Mouse (Mus musculus) MEL (cell line): ENCODE results near the gene Rab11fip3. TPM values are rescaled to one million over a fixed set of nuclear protein-coding genes. Genes with fewer than 3 reads are reported as not detected.

ENCODE experiments used
- DNase-seq: peaks from one replicate; pipeline ENCODE4 v3.0.0; 2011; ENCODE audit warnings: low read depth, low spot score
- H3K27ac ChIP-seq: 2 replicates; pipeline ENCODE4 v1.5.1; 2012; ENCODE audit warnings: low read depth, mild to moderate bottlenecking, control low read depth, low read length, moderate library complexity; ENCODE audit not compliant: control insufficient read depth
- H3K27me3 ChIP-seq, 2 experiments: fragments of 150-350 bp in 1 of 2; sonication (generic) in 1 of 2; 2 replicates each; pipeline ENCODE4 v1.6.1; 2012; ENCODE audit warnings: low read length in 2 of 2, mild to moderate bottlenecking in 2 of 2, improper control_type of control experiment in 1 of 2, moderate library complexity in 1 of 2; ENCODE audit not compliant: insufficient read depth in 2 of 2, control insufficient read depth in 1 of 2
- H3K36me3 ChIP-seq, 2 experiments: 2 replicates each; pipeline ENCODE4 v1.6.1; 2012 to 2014; ENCODE audit warnings: low read length in 2 of 2, improper control_type of control experiment in 1 of 2, inconsistent platforms in 1 of 2, mild to moderate bottlenecking in 1 of 2; ENCODE audit not compliant: insufficient read depth in 2 of 2, control insufficient read depth in 1 of 2
- H3K4me1 ChIP-seq, 2 experiments: fragments of 150-350 bp in 1 of 2; sonication (generic) in 1 of 2; 2 replicates each; pipeline ENCODE4 v1.6.1; 2012; ENCODE audit warnings: low read length in 2 of 2, improper control_type of control experiment in 1 of 2, mild to moderate bottlenecking in 1 of 2; ENCODE audit not compliant: insufficient read depth in 2 of 2, control insufficient read depth in 1 of 2
- H3K4me3 ChIP-seq, 2 experiments: fragments of 150-350 bp in 1 of 2; sonication (generic) in 1 of 2; 2 replicates each; pipeline ENCODE4 v1.5.1; 2012; ENCODE audit warnings: low read depth in 2 of 2, low read length in 2 of 2, mild to moderate bottlenecking in 2 of 2, moderate library complexity in 2 of 2, control low read depth in 1 of 2, improper control_type of control experiment in 1 of 2; ENCODE audit not compliant: control insufficient read depth in 1 of 2, insufficient read depth in 1 of 2
- H3K79me2 ChIP-seq: 2 replicates; pipeline ENCODE4 v1.6.1; 2012; ENCODE audit warnings: mild to moderate bottlenecking, low read length, moderate library complexity; ENCODE audit not compliant: control insufficient read depth, poor library complexity, insufficient read depth
- H3K9ac ChIP-seq: 2 replicates; pipeline ENCODE4 v1.6.1; 2012; ENCODE audit warnings: low read depth, mild to moderate bottlenecking, control low read depth, low read length, moderate library complexity; ENCODE audit not compliant: control insufficient read depth, poor library complexity, severe bottlenecking
- H3K9me3 ChIP-seq: fragments of 150-350 bp; sonication (generic); replicated peaks from 2 replicates; pipeline ENCODE4 v1.6.1; 2012; ENCODE audit warnings: mild to moderate bottlenecking, low read length, improper control_type of control experiment, moderate library complexity; ENCODE audit not compliant: insufficient read depth
- ELF1 ChIP-seq: IDR thresholded peaks from 2 replicates; pipeline ENCODE4 v1.6.1; 2014; ENCODE audit warnings: low read depth, mild to moderate bottlenecking, inconsistent platforms, low read length, improper control_type of control experiment, moderate library complexity
- EP300 ChIP-seq, 2 experiments: IDR thresholded peaks; 2 replicates each; pipeline ENCODE4 v1.6.1; 2011; ENCODE audit warnings: improper control_type of control experiment in 2 of 2, low read length in 2 of 2, low read depth in 1 of 2, mild to moderate bottlenecking in 1 of 2
- ETS1 ChIP-seq: IDR thresholded peaks from 2 replicates; pipeline ENCODE4 v1.6.1; 2012; ENCODE audit warnings: low read depth, mild to moderate bottlenecking, inconsistent platforms, low read length, improper control_type of control experiment, moderate library complexity
- GATA1 ChIP-seq: IDR thresholded peaks from 2 replicates; pipeline ENCODE4 v1.6.1; 2011; ENCODE audit warnings: low read depth, low read length, improper control_type of control experiment
- HCFC1 ChIP-seq: IDR thresholded peaks from 2 replicates; pipeline ENCODE4 v1.6.1; 2012; ENCODE audit warnings: low read depth, mild to moderate bottlenecking, inconsistent platforms, low read length, improper control_type of control experiment, moderate library complexity
- JUND ChIP-seq: IDR thresholded peaks from 2 replicates; pipeline ENCODE4 v1.6.1; 2011; ENCODE audit warnings: low read depth, mild to moderate bottlenecking, improper control_type of control experiment, low read length
- MAX ChIP-seq: IDR thresholded peaks from 2 replicates; pipeline ENCODE4 v1.6.1; 2011; ENCODE audit warnings: low read length, improper control_type of control experiment
- MAZ ChIP-seq: IDR thresholded peaks from 2 replicates; pipeline ENCODE4 v1.6.1; 2012; ENCODE audit warnings: low read depth, mild to moderate bottlenecking, inconsistent platforms, low read length, improper control_type of control experiment
- MEF2A ChIP-seq: IDR thresholded peaks from 2 replicates; pipeline ENCODE4 v1.6.1; 2014; ENCODE audit warnings: low read depth, mild to moderate bottlenecking, inconsistent platforms, low read length, improper control_type of control experiment; ENCODE audit not compliant: poor library complexity, insufficient replicate concordance, severe bottlenecking; ENCODE audit errors: extremely low read depth
- MXI1 ChIP-seq: IDR thresholded peaks from 2 replicates; pipeline ENCODE4 v1.6.1; 2011; ENCODE audit warnings: mild to moderate bottlenecking, low read depth, low read length, improper control_type of control experiment
- MYB ChIP-seq: IDR thresholded peaks from 2 replicates; pipeline ENCODE4 v1.6.1; 2011; ENCODE audit warnings: mild to moderate bottlenecking, low read depth, low read length, improper control_type of control experiment
- POLR2AphosphoS2 ChIP-seq: IDR thresholded peaks from 2 replicates; pipeline ENCODE4 v1.6.1; 2011; ENCODE audit warnings: low read length, improper control_type of control experiment
- POLR2AphosphoS5 ChIP-seq: IDR thresholded peaks from 2 replicates; pipeline ENCODE4 v1.6.1; 2012; ENCODE audit warnings: low read depth, borderline replicate concordance, mild to moderate bottlenecking, inconsistent platforms, low read length, moderate library complexity, mixed read lengths
- RAD21 ChIP-seq: IDR thresholded peaks from 2 replicates; pipeline ENCODE4 v1.6.1; 2011; ENCODE audit warnings: mild to moderate bottlenecking, low read depth, low read length, improper control_type of control experiment
- RCOR1 ChIP-seq: IDR thresholded peaks from 2 replicates; pipeline ENCODE4 v1.6.1; 2012; ENCODE audit warnings: low read depth, mild to moderate bottlenecking, inconsistent platforms, low read length, improper control_type of control experiment
- TAL1 ChIP-seq: IDR thresholded peaks from 2 replicates; pipeline ENCODE4 v1.6.1; 2012; ENCODE audit warnings: mild to moderate bottlenecking, inconsistent platforms, low read length, moderate library complexity, mixed read lengths
- TBP ChIP-seq: IDR thresholded peaks from 2 replicates; pipeline ENCODE4 v1.8.0; 2011; ENCODE audit warnings: low read depth, low read length, improper control_type of control experiment
- TCF12 ChIP-seq: IDR thresholded peaks from 2 replicates; pipeline ENCODE4 v1.6.1; 2014; ENCODE audit warnings: low read depth, mild to moderate bottlenecking, inconsistent platforms, low read length, improper control_type of control experiment, moderate library complexity
- UBTF ChIP-seq: IDR thresholded peaks from 2 replicates; pipeline ENCODE4 v1.6.1; 2012; ENCODE audit warnings: low read depth, mild to moderate bottlenecking, inconsistent platforms, low read length, improper control_type of control experiment, moderate library complexity, borderline replicate concordance; ENCODE audit not compliant: insufficient read depth
- USF2 ChIP-seq, 2 experiments: IDR thresholded peaks; 2 replicates each; pipeline ENCODE4 v1.6.1; 2011 to 2012; ENCODE audit warnings: improper control_type of control experiment in 2 of 2, low read length in 2 of 2, borderline replicate concordance in 1 of 2, inconsistent platforms in 1 of 2, low read depth in 1 of 2, mild to moderate bottlenecking in 1 of 2; ENCODE audit not compliant: insufficient read depth in 1 of 2
- ZC3H11A ChIP-seq: IDR thresholded peaks from 2 replicates; pipeline ENCODE4 v1.6.1; 2012; ENCODE audit warnings: low read depth, mild to moderate bottlenecking, inconsistent platforms, low read length, improper control_type of control experiment
- ZKSCAN1 ChIP-seq: IDR thresholded peaks from 2 replicates; pipeline ENCODE4 v1.6.1; 2012; ENCODE audit warnings: low read depth, mild to moderate bottlenecking, inconsistent platforms, low read length, improper control_type of control experiment, moderate library complexity
- ZMIZ1 ChIP-seq: IDR thresholded peaks from 2 replicates; pipeline ENCODE4 v1.6.1; 2012; ENCODE audit warnings: low read depth, mild to moderate bottlenecking, inconsistent platforms, low read length, improper control_type of control experiment, moderate library complexity
- ZNF384 ChIP-seq: IDR thresholded peaks from 2 replicates; pipeline ENCODE4 v1.6.1; 2012; ENCODE audit warnings: low read depth, mild to moderate bottlenecking, inconsistent platforms, low read length, improper control_type of control experiment
- polyA plus RNA-seq, 2 experiments: library from polyadenylated mRNA; stranded (reverse) in 1 of 2; unstranded in 1 of 2; fragments of >175 nt in 1 of 2; fragments of >200 nt in 1 of 2; gene quantifications; 2 replicates each; pipeline versions ENCODE4 v1.2.1 to v1.2.4; 2012; ENCODE audit warnings: low replicate concordance in 2 of 2, low read depth in 1 of 2; ENCODE audit not compliant: insufficient read length in 2 of 2, insufficient read depth in 1 of 2, missing spikeins in 1 of 2
- total RNA-seq: library from RNA; depleted of rRNA; stranded (reverse); fragments of 300-350 nt; gene quantifications from 2 replicates; pipeline ENCODE4 v1.2.3, GENCODE M21; 2012

Rab11fip3 gene
- total and polyA plus RNA-seq, 3 experiments, result 3.2 to 18.9 TPM; not detected in 1

GRCm38 (mm10) chr17:26021728-26022341 is 47.5 kb downstream of the Rab11fip3 start:
- TF ChIP-seq MYB, result no peak
- TF ChIP-seq JUND, result no peak
- Histone ChIP-seq H3K27me3 (no peaks in the 10 kb centered on the region), H3K4me3 (no peak overlapping the region), H3K79me2 (no peaks in the 10 kb centered on the region), H3K9me3 (no peaks in the 10 kb centered on the region), H3K4me1 (peaks cover 0 to 4% of the 10 kb centered on the region in 2 experiments; a peak in 2 of 4 replicates), H3K36me3 (peaks cover 0 to 3% of the 10 kb centered on the region in 2 experiments; a peak in 1 of 4 replicates), H3K9ac (no peak overlapping the region), H3K27ac (no peak overlapping the region)
- DNase-seq, result no peak

- no peaks in the 10 kb centered on the region for H3K9me3 ChIP-seq
- H3K27ac ChIP-seq, result no peak overlapping the region
- no peaks in the 10 kb centered on the region for H3K27me3 ChIP-seq
- H3K79me2 ChIP-seq, result no peaks in the 10 kb centered on the region
- TF ChIP-seq MAX (no peak), RCOR1 (peak; percentile 95), ZNF384 (peak; percentile 37; the same call in 1 of the 2 replicates), GATA1 (peak; percentile 62; the same call in 1 of the 2 replicates), EP300 (IDR thresholded peaks at IDR 0.05; ENCODE audit: low read depth in 1 of 2, low read length in 2 of 2) (peak in 1 of 2 experiments; percentile 57; a peak in 2 of 4 replicates)
- no peak overlapping the region for H3K9ac ChIP-seq
- no peak overlapping the region for H3K4me3 ChIP-seq
- peak; percentile 54 for DNase-seq
- peaks cover 0 to 3% of the 10 kb centered on the region in 2 experiments; a peak in 1 of 4 replicates for H3K36me3 ChIP-seq
- H3K4me1 ChIP-seq, result peaks cover 0 to 4% of the 10 kb centered on the region in 2 experiments; a peak in 2 of 4 replicates
Observed at GRCm38 (mm10) chr17:26020848-26021347, 48.5 kb downstream of the Rab11fip3 start.

GRCm38 (mm10) chr17:26018388-26018787 is 51.0 kb downstream of the Rab11fip3 start:
- Histone ChIP-seq H3K27ac (no peak overlapping the region), H3K27me3 (no peaks in the 10 kb centered on the region)
- DNase-seq, result no peak
- TF ChIP-seq MAZ, result no peak
- TF ChIP-seq ETS1, result no peak
- no peak for TF ChIP-seq MEF2A
- no peak for TF ChIP-seq POLR2AphosphoS2
- no peak for TF ChIP-seq MYB
- no peak for TF ChIP-seq TAL1
- no peak for TF ChIP-seq RAD21
- TF ChIP-seq ELF1, result no peak
- TF ChIP-seq TBP, result no peak
- no peak for TF ChIP-seq ZC3H11A
- no peak for TF ChIP-seq UBTF
- no peak for TF ChIP-seq USF2 (IDR thresholded peaks at IDR 0.05; ENCODE audit: borderline replicate concordance in 1 of 2, insufficient read depth in 1 of 2, low read depth in 1 of 2, low read length in 2 of 2)
- no peak for TF ChIP-seq RCOR1
- no peak for TF ChIP-seq ZKSCAN1
- no peak for TF ChIP-seq EP300 (IDR thresholded peaks at IDR 0.05; ENCODE audit: low read depth in 1 of 2, low read length in 2 of 2)
- no peak for TF ChIP-seq POLR2AphosphoS5
- TF ChIP-seq HCFC1, result no peak
- no peak for TF ChIP-seq MXI1
- no peak for TF ChIP-seq TCF12
- no peak for TF ChIP-seq ZMIZ1
- TF ChIP-seq, all 39 proteins: peak for 0
- no peak overlapping the region for H3K4me3 ChIP-seq
- H3K9ac ChIP-seq, result no peak overlapping the region
- H3K36me3 ChIP-seq, result peaks cover 0 to 3% of the 10 kb centered on the region in 2 experiments; a peak in 2 of 4 replicates
- H3K79me2 ChIP-seq, result no peaks in the 10 kb centered on the region
- no peaks in the 10 kb centered on the region for H3K9me3 ChIP-seq
- peaks cover 0 to 4% of the 10 kb centered on the region in 2 experiments; a peak in 2 of 4 replicates for H3K4me1 ChIP-seq
